Mouse (Mus musculus) naive thymus-derived CD4-positive, alpha-beta T cell, adult 5 months (primary cell): ENCODE data around the gene 4933407L21Rik. TPM values are rescaled to one million over a fixed set of nuclear protein-coding genes. Genes with fewer than 3 reads are reported as not detected.

Experiments
- polyA plus RNA-seq: library from polyadenylated mRNA; unstranded; fragments of 100-300 nt; shearing (Covaris generic); gene quantifications from one replicate; pipeline ENCODE4 v1.2.1, GENCODE M21; 2017

The 4933407L21Rik gene
- not detected for polyA plus RNA-seq

DNA sequence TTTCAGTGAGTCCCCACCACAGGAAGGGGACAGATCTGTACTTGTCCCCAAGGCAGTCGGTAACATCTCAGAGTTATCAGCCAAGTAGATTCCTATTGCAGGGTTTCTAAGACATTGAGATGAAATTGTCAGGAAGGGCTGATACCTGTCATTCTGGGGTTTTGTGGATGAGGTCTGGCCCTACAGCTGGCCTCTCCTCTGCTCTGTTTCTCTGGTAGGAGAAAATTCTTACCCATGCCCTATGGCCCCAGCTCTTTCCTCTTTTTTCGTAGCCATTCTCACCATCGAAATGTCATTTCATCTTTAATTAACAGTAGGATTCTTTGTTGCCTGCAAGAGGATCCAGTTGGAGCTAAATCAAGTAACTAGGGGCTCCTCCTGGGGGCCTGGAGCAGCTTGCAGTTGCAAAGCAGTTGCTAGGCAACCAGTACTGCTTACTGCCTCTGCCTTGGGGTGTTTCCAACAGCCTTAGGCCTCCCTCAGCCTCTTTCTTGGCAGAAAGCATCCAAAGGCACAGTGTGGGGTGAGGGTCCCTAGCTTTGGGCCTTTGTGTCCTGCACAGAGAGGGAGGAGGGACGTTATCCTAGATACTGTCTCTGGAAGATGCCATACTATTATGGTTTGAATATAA lies at the start of gene 4933407L21Rik:
TSS of gene 4933407L21Rik (plus strand) at position 427 of the 631 bp plus-strand sequence.

GRCm38 (mm10) chr1:85894231-85894747 lies 34.0 kb upstream of the 4933407L21Rik start, which contains the start of gene Itm2c:
Gene Itm2c, plus strand, starts transcription at chr1:85894281.

DNA sequence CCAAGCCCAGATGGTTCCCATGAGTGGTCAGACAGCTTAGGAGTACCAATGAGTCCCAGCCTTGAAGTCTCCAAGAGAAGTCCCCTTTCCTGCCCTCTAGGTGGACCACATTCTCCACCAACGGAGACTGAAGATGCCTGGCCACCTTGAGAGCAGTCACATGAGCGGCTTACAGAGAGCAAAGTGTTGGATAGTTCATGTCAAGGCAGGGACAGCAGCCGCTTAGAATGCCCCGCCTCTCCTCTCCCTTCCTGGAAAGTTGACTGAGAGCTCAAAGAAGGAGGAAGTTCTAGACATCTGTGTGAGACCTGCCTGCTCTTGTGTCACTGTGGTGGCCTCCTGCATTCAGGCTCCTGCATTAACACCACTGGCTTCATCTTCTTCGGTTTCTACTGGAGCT lies 32.6 kb downstream of the 4933407L21Rik start, which contains the start of gene Gpr55:
TSS of gene Gpr55 (minus strand) at position 135 of the 400 bp plus-strand sequence.

Other genes starting within 250 kb of the 4933407L21Rik start
- gene A630001G21Rik, start 149.8 kb upstream of the 4933407L21Rik start, polyA plus RNA-seq = 16.9 TPM
- gene Cab39, start 135.0 kb upstream of the 4933407L21Rik start, polyA plus RNA-seq = 176 TPM
- gene Itm2c, start 34.2 kb upstream of the 4933407L21Rik start, polyA plus RNA-seq = 156 TPM
- not detected for gene Gpr55, start 32.5 kb downstream of the 4933407L21Rik start, polyA plus RNA-seq
- gene Spata3, start 88.3 kb downstream of the 4933407L21Rik start, polyA plus RNA-seq = not detected
- gene 2810459M11Rik, start 117.4 kb downstream of the 4933407L21Rik start, polyA plus RNA-seq = not detected
- gene Psmd1, start 135.9 kb downstream of the 4933407L21Rik start, polyA plus RNA-seq = 68.7 TPM
- not detected for gene Htr2b, start 183.5 kb downstream of the 4933407L21Rik start, polyA plus RNA-seq
- gene Gm21972, start 205.2 kb downstream of the 4933407L21Rik start, polyA plus RNA-seq = not detected
- gene Armc9, start 226.3 kb downstream of the 4933407L21Rik start, polyA plus RNA-seq = 4.9 TPM